Mouse (Mus musculus) kidney, embryonic 14.5 days (tissue): ENCODE measurements at regions not wholly inside any gene's neighbourhood (a gene's known extent, or its start where the extent isn't known, plus 50 kb on each side); places are given as distances from the start of the nearest gene placed in this dataset.

ENCODE experiments used
- ATAC-seq: fragments of 200-750 bp; cut with Nextera tagmentation; 2 replicates; pipeline ENCODE4 v1.8.0; 2017; ENCODE audit warnings: moderate number of reproducible peaks, mild to moderate bottlenecking, moderate TSS enrichment, moderate library complexity; ENCODE audit not compliant: low FRiP score, low TSS enrichment
- H3K27ac ChIP-seq: fragments of 300-500 bp; sonication (generic); 2 replicates; pipeline ENCODE4 v1.5.1; 2014; ENCODE audit warnings: low read depth, mild to moderate bottlenecking, low read length, moderate library complexity, mixed read lengths
- H3K27me3 ChIP-seq: fragments of 300-500 bp; sonication (generic); 2 replicates; pipeline ENCODE4 v1.6.1; 2014; ENCODE audit warnings: mild to moderate bottlenecking, low read length; ENCODE audit not compliant: control insufficient read depth, insufficient read depth
- H3K36me3 ChIP-seq: fragments of 300-500 bp; sonication (generic); 2 replicates; pipeline ENCODE4 v1.6.1; 2014; ENCODE audit warnings: low read length, mixed read lengths; ENCODE audit not compliant: control insufficient read depth, insufficient read depth
- H3K4me1 ChIP-seq: fragments of 300-500 bp; sonication (generic); 2 replicates; pipeline ENCODE4 v1.6.1; 2014; ENCODE audit warnings: low read length, mixed read lengths; ENCODE audit not compliant: control insufficient read depth, insufficient read depth
- H3K4me2 ChIP-seq: fragments of 300-500 bp; sonication (generic); replicated peaks from 2 replicates; pipeline ENCODE4 v1.6.1; 2014; ENCODE audit warnings: low read depth, mild to moderate bottlenecking, low read length
- H3K4me3 ChIP-seq: fragments of 300-500 bp; sonication (generic); 2 replicates; pipeline ENCODE4 v1.5.1; 2014; ENCODE audit warnings: mild to moderate bottlenecking, low read length
- H3K9ac ChIP-seq: fragments of 300-500 bp; sonication (generic); 2 replicates; pipeline ENCODE4 v1.6.1; 2014; ENCODE audit warnings: low read depth, mild to moderate bottlenecking, low read length, moderate library complexity
- H3K9me3 ChIP-seq: fragments of 300-500 bp; sonication (generic); 2 replicates; pipeline ENCODE4 v1.6.1; 2016; ENCODE audit warnings: low read length; ENCODE audit not compliant: control insufficient read depth
- WGBS: fragments of 180-500 bp; shearing (Covaris S2); extraction: QIAGEN DNeasy Blood & Tissue Kit; methylation state at CpG from one replicate; pipeline ENCODE4 v1.1.7; 2014; 5-methylcytosine and 5-hydroxymethylcytosine counted together

DNA sequence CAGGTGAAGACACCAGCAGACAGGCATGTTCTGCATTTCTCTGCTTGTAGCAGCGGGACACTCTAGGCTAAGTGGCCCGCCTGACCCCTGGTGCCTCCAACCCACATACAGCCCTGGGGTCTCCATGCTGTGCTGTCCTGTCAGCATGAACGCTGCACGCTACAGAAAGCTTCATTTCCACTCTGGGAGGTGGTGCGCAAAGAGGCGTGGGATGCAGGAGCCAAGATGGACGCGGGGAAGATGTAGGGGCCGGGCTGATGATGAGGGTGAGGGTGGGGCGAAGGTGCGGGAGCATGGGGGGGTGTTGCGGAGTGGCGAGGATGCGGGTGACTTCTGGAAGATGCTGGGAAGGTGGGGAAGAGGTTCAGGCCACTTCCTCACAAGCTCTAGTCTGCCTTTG, 88.6 kb upstream of the Hmga2 start:
- ATAC-seq = no peak
- Histone ChIP-seq H3K4me3 (no peak overlapping the region), H3K27ac (no peak overlapping the region), H3K4me1 (peaks cover 9% of the 10 kb centered on the region; the same call in 1 of the 2 replicates), H3K9ac (no peak overlapping the region), H3K36me3 (no peaks in the 10 kb centered on the region), H3K27me3 (no peaks in the 10 kb centered on the region), H3K9me3 (no peaks in the 10 kb centered on the region), H3K4me2 (peak overlapping the region; percentile 27)
- WGBS = 27% methylated on average over 14 of the region's 14 CpGs

GRCm38 (mm10) chr10:120563926-120564325, 87.7 kb upstream of the Hmga2 start:
- H3K27me3 ChIP-seq = no peaks in the 10 kb centered on the region
- no peak for ATAC-seq
- H3K27ac ChIP-seq = no peak overlapping the region
- WGBS = 28% methylated on average over 10 of the region's 10 CpGs
- H3K36me3 ChIP-seq = no peaks in the 10 kb centered on the region
- no peak overlapping the region for H3K4me3 ChIP-seq
- no peaks in the 10 kb centered on the region for H3K9me3 ChIP-seq
- peaks cover 9% of the 10 kb centered on the region; the same call in 1 of the 2 replicates for H3K4me1 ChIP-seq
- H3K4me2 ChIP-seq = no peak overlapping the region
- no peak overlapping the region for H3K9ac ChIP-seq

- no peak overlapping the region for H3K4me3 ChIP-seq
- no peak overlapping the region for H3K27ac ChIP-seq
- no peak overlapping the region for H3K4me2 ChIP-seq
- WGBS = 88% methylated on average over 5 of the region's 5 CpGs
- no peaks in the 10 kb centered on the region for H3K9me3 ChIP-seq
- H3K36me3 ChIP-seq = no peaks in the 10 kb centered on the region
- no peak for ATAC-seq
- no peak overlapping the region for H3K9ac ChIP-seq
- H3K4me1 ChIP-seq = peaks cover 9% of the 10 kb centered on the region; the same call in 1 of the 2 replicates
- no peaks in the 10 kb centered on the region for H3K27me3 ChIP-seq
Observed at GRCm38 (mm10) chr10:120561821-120562220, 85.6 kb upstream of the Hmga2 start.

DNA sequence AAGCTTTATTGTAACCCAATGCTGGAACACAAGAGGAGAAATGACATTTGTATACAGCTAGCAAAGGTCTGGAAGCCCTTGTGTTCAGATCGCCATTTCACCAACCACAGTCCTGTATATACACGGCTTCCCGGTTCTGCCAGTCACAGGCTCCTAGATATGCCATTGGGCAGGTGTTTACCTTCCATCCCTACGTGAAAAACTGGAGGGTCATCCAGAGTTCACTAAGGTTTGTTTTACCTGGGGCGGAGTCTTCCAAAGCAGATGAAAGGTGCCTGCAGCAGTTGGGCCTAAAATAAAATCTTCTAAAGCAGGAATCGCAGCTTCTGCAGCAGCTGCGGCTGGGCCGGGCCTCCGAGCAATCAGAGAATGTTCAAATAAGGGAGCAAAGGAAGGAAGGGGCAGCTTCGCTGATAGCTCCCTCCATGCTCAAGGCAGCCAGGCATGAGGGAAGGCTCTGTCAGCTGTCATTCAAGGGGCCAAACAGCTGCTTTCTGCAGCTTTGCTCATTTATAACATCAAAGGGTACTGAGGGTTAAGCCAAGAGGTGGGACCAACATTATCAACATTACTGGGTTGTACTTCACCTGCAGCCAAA, 81.7 kb upstream of the Hmga2 start:
- Histone ChIP-seq H3K4me2 (no peak overlapping the region), H3K4me3 (no peak overlapping the region), H3K36me3 (no peaks in the 10 kb centered on the region), H3K27ac (no peak overlapping the region), H3K27me3 (no peaks in the 10 kb centered on the region), H3K4me1 (no peaks in the 10 kb centered on the region), H3K9ac (no peak overlapping the region), H3K9me3 (no peaks in the 10 kb centered on the region)
- ATAC-seq = no peak
- 36% methylated on average over 10 of the region's 10 CpGs for WGBS

DNA sequence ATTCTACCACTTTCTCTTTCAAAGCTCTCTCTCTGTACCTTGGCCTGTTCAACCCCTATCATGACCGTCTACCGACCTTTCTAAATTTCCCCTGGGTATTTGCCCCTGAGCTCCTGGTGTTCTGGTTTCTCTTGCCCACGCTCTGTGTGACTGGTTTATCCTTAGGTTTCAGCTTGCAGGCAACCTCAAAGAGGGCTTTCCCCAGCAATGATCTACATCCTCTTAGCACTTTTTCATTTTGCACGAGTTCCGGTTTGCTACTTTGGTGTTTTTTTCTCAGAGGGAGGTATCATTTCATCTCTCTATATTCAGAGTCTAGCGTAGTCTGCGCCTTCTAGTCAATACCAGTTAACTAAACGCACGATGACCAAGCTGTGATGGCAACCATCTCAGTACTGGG, 79.8 kb upstream of the Hmga2 start:
- no peak overlapping the region for H3K27ac ChIP-seq
- no peaks in the 10 kb centered on the region for H3K9me3 ChIP-seq
- 0 out of 2 replicates have a peak, but pooled peaks cover 3% of the 10 kb centered on the region for H3K4me1 ChIP-seq
- no peaks in the 10 kb centered on the region for H3K27me3 ChIP-seq
- H3K9ac ChIP-seq = no peak overlapping the region
- ATAC-seq = no peak
- H3K36me3 ChIP-seq = no peaks in the 10 kb centered on the region
- no peak overlapping the region for H3K4me2 ChIP-seq
- H3K4me3 ChIP-seq = no peak overlapping the region
- 83% methylated on average over 9 of the region's 9 CpGs for WGBS

GRCm38 (mm10) chr10:120553097-120553453, 76.8 kb upstream of the Hmga2 start:
- Histone ChIP-seq H3K36me3 (no peaks in the 10 kb centered on the region), H3K27ac (peak overlapping the region; percentile 89), H3K9me3 (no peaks in the 10 kb centered on the region), H3K9ac (peak overlapping the region; percentile 79), H3K27me3 (no peaks in the 10 kb centered on the region), H3K4me3 (peak overlapping the region; percentile 53), H3K4me1 (0 out of 2 replicates have a peak, but pooled peaks cover 3% of the 10 kb centered on the region), H3K4me2 (peak overlapping the region; percentile 98)
- under 1% methylated on average over 16 of the region's 16 CpGs for WGBS
- ATAC-seq = peak; percentile 83

DNA sequence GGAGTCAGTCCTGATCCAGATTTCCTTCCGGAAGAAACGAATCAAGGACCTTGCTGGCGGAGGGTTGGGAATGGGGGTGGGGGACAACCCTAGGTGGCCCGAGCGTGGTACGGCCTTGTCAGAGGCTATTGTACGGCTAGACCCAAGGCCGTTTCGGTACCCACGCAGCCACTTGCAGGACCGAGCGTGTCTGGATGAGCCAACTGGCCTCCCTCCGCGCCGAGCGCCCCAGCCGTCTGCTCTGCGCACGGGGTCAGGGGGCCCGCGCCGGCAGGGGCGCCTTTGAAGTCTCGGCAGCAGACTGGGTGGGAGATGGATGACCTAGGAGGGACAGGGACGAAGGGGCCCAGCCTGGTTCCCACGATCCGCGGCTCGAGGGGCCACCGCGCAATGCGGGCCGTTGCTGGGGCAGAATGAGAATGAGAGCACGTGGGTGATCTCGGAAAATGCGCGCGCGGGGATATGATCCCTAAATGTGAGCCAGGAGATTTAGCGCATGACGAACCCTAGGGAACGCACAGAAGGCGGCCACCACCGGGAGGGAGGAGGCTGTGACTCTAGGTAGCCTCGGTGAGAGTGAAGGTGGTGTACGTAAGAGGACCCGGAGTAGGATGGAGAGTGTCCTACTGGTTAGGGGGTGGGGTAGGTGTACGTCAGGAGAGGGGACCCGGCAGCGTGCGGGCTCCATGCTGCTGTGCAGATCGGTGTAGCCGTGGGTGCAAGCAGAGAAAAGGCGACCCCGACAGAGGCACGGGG, 76.2 kb upstream of the Hmga2 start:
- H3K9ac ChIP-seq = peak overlapping the region; percentile 79
- H3K27ac ChIP-seq = peak overlapping the region; percentile 89
- H3K4me2 ChIP-seq = peak overlapping the region; percentile 98
- H3K27me3 ChIP-seq = no peaks in the 10 kb centered on the region
- peak; percentile 83 for ATAC-seq
- peak overlapping the region; percentile 53 for H3K4me3 ChIP-seq
- H3K4me1 ChIP-seq = 0 out of 2 replicates have a peak, but pooled peaks cover 3% of the 10 kb centered on the region
- no peaks in the 10 kb centered on the region for H3K36me3 ChIP-seq
- H3K9me3 ChIP-seq = no peaks in the 10 kb centered on the region
- under 1% methylated on average over 56 of the region's 56 CpGs for WGBS

GRCm38 (mm10) chr10:120551851-120552281, 75.6 kb upstream of the Hmga2 start:
- Histone ChIP-seq H3K27ac (peak overlapping the region; percentile 89), H3K27me3 (no peaks in the 10 kb centered on the region; the same call in 1 of the 2 replicates), H3K9me3 (no peaks in the 10 kb centered on the region), H3K36me3 (no peaks in the 10 kb centered on the region), H3K4me1 (0 out of 2 replicates have a peak, but pooled peaks cover 3% of the 10 kb centered on the region), H3K4me2 (peak overlapping the region; percentile 98), H3K4me3 (peak overlapping the region; percentile 53), H3K9ac (peak overlapping the region; percentile 79)
- under 1% methylated on average over 18 of the region's 18 CpGs for WGBS
- ATAC-seq = peak; percentile 30; the same call in 1 of the 2 replicates

GRCm38 (mm10) chr10:120547164-120547563, 70.9 kb upstream of the Hmga2 start:
- Histone ChIP-seq H3K9ac (no peak overlapping the region), H3K36me3 (no peaks in the 10 kb centered on the region), H3K4me3 (no peak overlapping the region), H3K27me3 (no peaks in the 10 kb centered on the region; the same call in 1 of the 2 replicates), H3K9me3 (no peaks in the 10 kb centered on the region), H3K27ac (no peak overlapping the region), H3K4me2 (no peak overlapping the region), H3K4me1 (0 out of 2 replicates have a peak, but pooled peaks cover 3% of the 10 kb centered on the region)
- ATAC-seq = no peak
- 90% methylated on average over 11 of the region's 11 CpGs for WGBS
